Mouse (Mus musculus) liver, postnatal 0 days (tissue): ENCODE measurements around the gene Shc2.

Experiments
- CTCF ChIP-seq: sonication (generic); IDR thresholded peaks from 2 replicates; pipeline ENCODE4 v1.5.1; 2016; ENCODE audit warnings: antibody characterized with exemption, low read depth
- EP300 ChIP-seq: IDR thresholded peaks from 2 replicates; pipeline ENCODE4 v1.6.1; 2016; ENCODE audit warnings: antibody characterized with exemption, low read depth, mild to moderate bottlenecking

DNA sequence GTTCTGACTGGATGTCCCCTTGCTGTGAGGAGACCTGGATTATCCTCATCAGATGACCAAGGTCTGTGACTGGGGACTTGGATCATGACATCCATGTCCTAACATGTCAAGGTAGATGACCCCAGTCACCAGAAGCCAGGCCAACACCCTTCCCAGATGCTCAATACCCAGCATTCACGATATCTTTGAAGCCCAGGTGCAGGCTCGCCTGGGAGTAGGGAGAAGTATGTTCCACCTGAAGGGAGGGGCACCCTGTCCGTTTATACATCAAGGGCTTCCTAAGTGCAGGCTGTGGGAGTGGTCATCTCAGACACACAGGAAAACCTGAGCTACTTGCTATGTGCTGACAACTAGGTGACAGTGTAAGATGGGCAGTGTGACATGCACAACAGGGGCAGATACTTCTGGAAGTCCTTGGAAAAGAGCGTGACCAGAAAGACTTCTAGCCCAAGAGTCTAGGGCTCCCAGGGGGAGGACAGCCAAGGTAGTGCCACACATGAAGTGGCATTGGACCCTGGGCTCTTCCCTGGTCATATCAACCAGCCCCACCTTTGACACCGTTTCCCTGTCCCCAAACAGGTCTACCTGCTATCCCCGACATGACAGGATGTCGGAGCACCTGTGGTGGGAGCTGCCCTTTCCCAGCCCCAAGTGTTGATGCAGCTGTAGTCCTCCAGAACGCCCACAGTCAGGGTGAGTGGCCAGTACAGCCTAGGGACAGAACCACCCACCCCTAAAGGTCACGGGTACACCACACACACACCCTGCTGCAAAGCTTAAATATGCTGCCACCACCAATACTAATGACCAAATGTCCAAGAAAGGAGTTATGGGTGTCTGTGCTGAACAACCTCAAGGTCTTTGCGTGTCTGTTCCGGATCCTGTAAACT, 43.1 kb upstream of the Shc2 start:
- TF ChIP-seq EP300: no peak
- TF ChIP-seq CTCF: no peak
